Mouse (Mus musculus) heart, postnatal 10 days (tissue): ENCODE data around the gene Cutc. TPM values are rescaled to one million over a fixed set of nuclear protein-coding genes. Genes with fewer than 3 reads are reported as not detected.
A peak's percentile ranks its signal among the peaks of the same experiment; 100 is the strongest.

Source experiments
- DNase-seq, 2 experiments: peaks; one replicate each; pipeline ENCODE4 v3.0.0; 2021
- intact Hi-C: fragments of 180-260 bp; cut with DNase I; formaldehyde crosslinking; loops from one replicate; pipeline ENCODE4 v1.15.1; 2025
- total RNA-seq, 2 experiments: library from RNA; stranded (reverse); gene quantifications; 2 replicates each; pipeline ENCODE4 v1.2.3; 2021

Gene Cutc
- total RNA-seq = 10 to 100 TPM in 1 of 2 experiments, 1 to 10 TPM in 1; 9.8 to 11.6 TPM

- DNase-seq = peak; percentile 98 to 99
- intact Hi-C loops = loop anchor here (2.0 to 5.0 kb wide), 3 partner anchors 62 to 180 kb away; no protein-coding TSS in a partner anchor
These were observed at the start of gene Cutc, which contains the start of gene Cox15 for GRCm38 (mm10) chr19:43752489-43753225. TSS of gene Cutc (plus strand) at chr19:43752996. TSS of gene Cox15 (minus strand) at chr19:43753000.

GRCm38 (mm10) chr19:43704211-43704610 lies 48.6 kb upstream of the Cutc start:
- intact Hi-C loops = no loop called here
- DNase-seq = no peak

GRCm38 (mm10) chr19:43704787-43705497 lies 47.9 kb upstream of the Cutc start:
- no peak for DNase-seq
- intact Hi-C loops = no loop called here

GRCm38 (mm10) chr19:43708206-43708605 lies 44.6 kb upstream of the Cutc start:
- no peak for DNase-seq
- intact Hi-C loops = no loop called here

GRCm38 (mm10) chr19:43709317-43709716 lies 43.5 kb upstream of the Cutc start:
- no peak for DNase-seq
- intact Hi-C loops = no loop called here

- intact Hi-C loops = no loop called here
- DNase-seq = no peak
These were observed 41.5 kb upstream of the Cutc start for GRCm38 (mm10) chr19:43711159-43711916.

- intact Hi-C loops = no loop called here
- no peak for DNase-seq
These were observed 40.8 kb upstream of the Cutc start for GRCm38 (mm10) chr19:43711971-43712370.

GRCm38 (mm10) chr19:43720061-43720460 lies 32.7 kb upstream of the Cutc start:
- intact Hi-C loops = no loop called here
- DNase-seq = no peak

GRCm38 (mm10) chr19:43722891-43723290 lies 29.9 kb upstream of the Cutc start:
- intact Hi-C loops = no loop called here
- DNase-seq = no peak

GRCm38 (mm10) chr19:43723501-43723900 lies 29.3 kb upstream of the Cutc start:
- no peak for DNase-seq
- intact Hi-C loops = no loop called here

- intact Hi-C loops = no loop called here
- no peak for DNase-seq
These were observed 28.6 kb upstream of the Cutc start for GRCm38 (mm10) chr19:43724194-43724593.

GRCm38 (mm10) chr19:43724821-43725220 lies 28.0 kb upstream of the Cutc start:
- DNase-seq = no peak
- intact Hi-C loops = no loop called here

- intact Hi-C loops = no loop called here
- DNase-seq = no peak
These were observed 26.2 kb upstream of the Cutc start for GRCm38 (mm10) chr19:43726510-43727146.

- DNase-seq = peak; percentile 45 to 51
- intact Hi-C loops = no loop called here
These were observed 23.3 kb upstream of the Cutc start for GRCm38 (mm10) chr19:43729296-43730036.

- intact Hi-C loops = no loop called here
These were observed 22.8 kb upstream of the Cutc start for GRCm38 (mm10) chr19:43730037-43730428.

GRCm38 (mm10) chr19:43731157-43731556 lies 21.6 kb upstream of the Cutc start:
- intact Hi-C loops = no loop called here
- no peak for DNase-seq

More at GRCm38 (mm10) chr19:43730037-43730428, 22.8 kb upstream of the Cutc start:
- DNase-seq = peak in 1 of 2 experiments; percentile 18

- no peak for DNase-seq
- intact Hi-C loops = no loop called here
These were observed 14.4 kb upstream of the Cutc start for GRCm38 (mm10) chr19:43738409-43738808.

- intact Hi-C loops = no loop called here
- DNase-seq = no peak
These were observed 9.4 kb upstream of the Cutc start for GRCm38 (mm10) chr19:43743401-43743800.

GRCm38 (mm10) chr19:43745740-43746139 lies 7.1 kb upstream of the Cutc start:
- intact Hi-C loops = no loop called here
- no peak for DNase-seq

GRCm38 (mm10) chr19:43747877-43748276 lies 4.9 kb upstream of the Cutc start:
- DNase-seq = no peak
- intact Hi-C loops = no loop called here
